Mouse (Mus musculus) limb, embryonic 11.5 days (tissue): ENCODE measurements around the gene Trim11. TPM values are rescaled to one million over a fixed set of nuclear protein-coding genes. Genes with fewer than 3 reads are reported as not detected.

Experiments
- ATAC-seq: fragments of 200-750 bp; cut with Nextera tagmentation; 2 replicates; pipeline ENCODE4 v1.8.0; 2017; ENCODE audit warnings: low read depth; ENCODE audit not compliant: insufficient number of reproducible peaks, low FRiP score, low TSS enrichment
- DNase-seq: peaks from one replicate; pipeline ENCODE4 v3.0.0-alpha.2; 2015; ENCODE audit warnings: low spot score
- H3K27ac ChIP-seq: fragments of 300-500 bp; sonication (generic); replicated peaks from 2 replicates; pipeline ENCODE4 v1.5.1; 2014; ENCODE audit warnings: low read depth, mild to moderate bottlenecking, low read length
- H3K27me3 ChIP-seq: fragments of 300-500 bp; sonication (generic); 2 replicates; pipeline ENCODE4 v1.6.1; 2014; ENCODE audit warnings: mild to moderate bottlenecking, low read length, mixed read lengths; ENCODE audit not compliant: control insufficient read depth, insufficient read depth
- H3K36me3 ChIP-seq: fragments of 300-500 bp; sonication (generic); 2 replicates; pipeline ENCODE4 v1.6.1; 2014; ENCODE audit warnings: mild to moderate bottlenecking, low read length, moderate library complexity, mixed read lengths; ENCODE audit not compliant: control insufficient read depth, insufficient read depth
- H3K4me1 ChIP-seq: fragments of 300-500 bp; sonication (generic); 2 replicates; pipeline ENCODE4 v1.6.1; 2014; ENCODE audit warnings: low read length, mixed read lengths; ENCODE audit not compliant: control insufficient read depth, insufficient read depth
- H3K4me2 ChIP-seq: fragments of 300-500 bp; sonication (generic); 2 replicates; pipeline ENCODE4 v1.6.1; 2014; ENCODE audit warnings: low read depth, mild to moderate bottlenecking, moderate library complexity; ENCODE audit not compliant: severe bottlenecking
- H3K4me3 ChIP-seq: fragments of 300-500 bp; sonication (generic); 2 replicates; pipeline ENCODE4 v1.5.1; 2014; ENCODE audit warnings: low read depth, low read length
- H3K9ac ChIP-seq: fragments of 300-500 bp; sonication (generic); 2 replicates; pipeline ENCODE4 v1.6.1; 2014; ENCODE audit warnings: mild to moderate bottlenecking, low read length
- H3K9me3 ChIP-seq: fragments of 300-500 bp; sonication (generic); 2 replicates; pipeline ENCODE4 v1.6.1; 2016; ENCODE audit warnings: low read length; ENCODE audit not compliant: control insufficient read depth
- WGBS: fragments of 180-500 bp; shearing (Covaris S2); extraction: QIAGEN DNeasy Blood & Tissue Kit; methylation state at CpG from one replicate; pipeline ENCODE4 v1.1.7; 2014; 5-methylcytosine and 5-hydroxymethylcytosine counted together
- polyA plus RNA-seq: library from polyadenylated mRNA; unstranded; fragments of >200 nt; fragmentation: Nextera tagmentation; extraction: Ambion mirVana; gene quantifications from 2 replicates; pipeline ENCODE4 v1.2.1, GENCODE M21; 2014

Gene Trim11
- polyA plus RNA-seq, 1 experiment from 2014 or later: 19.0 TPM

DNA sequence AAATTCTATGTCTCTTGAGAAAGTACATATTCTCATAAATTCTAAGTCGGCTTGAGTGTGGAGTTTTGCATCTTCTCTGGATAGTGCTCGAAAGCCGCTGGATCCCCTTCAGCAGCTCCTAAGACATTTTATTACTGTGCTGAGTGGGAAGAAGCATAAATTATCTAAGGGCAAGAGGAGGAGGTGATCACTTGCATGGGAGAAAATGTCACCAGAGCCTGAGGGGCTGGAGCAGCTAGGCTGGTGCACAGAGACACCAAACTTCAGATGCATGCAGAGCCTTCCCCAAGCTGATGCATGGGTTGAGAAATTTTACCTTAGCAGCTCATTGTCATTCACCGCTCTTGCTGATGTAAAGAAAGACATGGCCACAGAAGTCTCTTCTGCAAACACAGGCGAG is 33.8 kb upstream of the Trim11 start:
- Histone ChIP-seq H3K27ac (no peak overlapping the region), H3K4me2 (no peak overlapping the region), H3K27me3 (peaks cover 8% of the 10 kb centered on the region), H3K4me3 (no peak overlapping the region), H3K36me3 (no peaks in the 10 kb centered on the region), H3K4me1 (no peaks in the 10 kb centered on the region), H3K9me3 (no peaks in the 10 kb centered on the region), H3K9ac (no peak overlapping the region)
- DNase-seq (no peak), ATAC-seq (no peak)
- WGBS: 70% methylated on average over 5 of the region's 5 CpGs

DNA sequence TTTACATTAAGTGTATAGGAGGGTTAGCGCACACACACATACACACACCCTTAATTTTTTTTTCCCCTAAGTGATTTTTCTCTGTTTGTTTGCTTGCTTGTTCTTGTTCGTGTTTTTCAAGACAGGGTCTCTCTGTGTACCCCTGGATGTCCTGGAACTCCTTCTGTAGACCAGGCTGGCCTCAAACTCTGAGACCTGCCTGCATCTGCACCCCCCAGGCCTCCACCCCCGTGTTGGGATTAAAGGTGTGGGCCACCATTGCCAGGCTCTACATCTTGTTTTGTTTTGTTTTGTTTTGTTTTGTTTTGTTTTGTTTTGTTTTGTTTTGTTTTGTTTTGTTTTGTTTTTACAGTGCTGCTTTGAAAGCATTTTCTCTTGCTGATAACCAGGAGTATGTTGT is 30.6 kb upstream of the Trim11 start:
- H3K4me3 ChIP-seq: no peak overlapping the region
- DNase-seq: no peak
- 78% methylated on average over 3 of the region's 3 CpGs for WGBS
- ATAC-seq: no peak
- no peaks in the 10 kb centered on the region for H3K4me1 ChIP-seq
- no peaks in the 10 kb centered on the region for H3K9me3 ChIP-seq
- H3K4me2 ChIP-seq: no peak overlapping the region
- H3K36me3 ChIP-seq: no peaks in the 10 kb centered on the region
- no peak overlapping the region for H3K9ac ChIP-seq
- H3K27me3 ChIP-seq: peaks cover 25% of the 10 kb centered on the region
- H3K27ac ChIP-seq: no peak overlapping the region

DNA sequence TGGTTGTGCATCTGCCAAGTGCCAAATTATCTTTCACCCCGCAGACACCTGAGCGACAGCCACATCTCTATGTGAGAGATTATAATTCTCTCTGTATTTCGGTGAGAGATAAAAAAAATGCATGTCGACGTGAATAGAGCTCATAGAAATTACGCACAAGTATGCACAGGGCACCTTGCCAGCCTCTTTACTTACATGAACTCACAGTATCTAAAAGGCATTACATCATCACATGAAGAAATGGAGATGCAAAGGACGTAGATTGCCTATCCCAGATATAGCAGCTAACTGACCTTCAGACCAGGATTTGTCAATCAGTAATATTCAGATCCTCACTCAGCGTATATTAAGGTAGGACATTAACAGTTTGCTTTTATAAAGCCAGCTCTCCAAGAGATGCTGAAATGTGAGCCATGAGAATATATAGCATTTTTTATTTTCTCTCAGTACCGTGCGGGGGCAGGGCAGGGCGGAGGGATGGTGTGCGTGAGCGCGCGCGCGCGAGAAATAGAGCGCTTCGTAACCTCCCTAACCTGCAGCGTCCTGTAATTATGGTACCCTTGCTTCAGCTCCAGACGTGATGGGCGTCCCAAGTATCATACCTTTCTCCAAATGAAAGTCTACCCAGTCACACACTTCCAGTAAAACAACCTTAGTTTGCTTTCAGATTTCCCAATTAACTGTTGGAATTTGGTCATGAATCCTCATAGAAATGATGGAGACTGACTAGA is 29.9 kb upstream of the Trim11 start:
- ATAC-seq (no peak), DNase-seq (no peak)
- H3K4me3 ChIP-seq: peak overlapping the region; percentile 27
- 21% methylated on average over 23 of the region's 23 CpGs for WGBS
- H3K27me3 ChIP-seq: peaks cover 25% of the 10 kb centered on the region
- no peaks in the 10 kb centered on the region for H3K9me3 ChIP-seq
- H3K36me3 ChIP-seq: no peaks in the 10 kb centered on the region
- H3K4me2 ChIP-seq: peak overlapping the region; percentile 39
- peak overlapping the region; percentile 22; the same call in 1 of the 2 replicates for H3K9ac ChIP-seq
- H3K27ac ChIP-seq: no peak overlapping the region; the same call in 1 of the 2 replicates
- no peaks in the 10 kb centered on the region for H3K4me1 ChIP-seq

DNA sequence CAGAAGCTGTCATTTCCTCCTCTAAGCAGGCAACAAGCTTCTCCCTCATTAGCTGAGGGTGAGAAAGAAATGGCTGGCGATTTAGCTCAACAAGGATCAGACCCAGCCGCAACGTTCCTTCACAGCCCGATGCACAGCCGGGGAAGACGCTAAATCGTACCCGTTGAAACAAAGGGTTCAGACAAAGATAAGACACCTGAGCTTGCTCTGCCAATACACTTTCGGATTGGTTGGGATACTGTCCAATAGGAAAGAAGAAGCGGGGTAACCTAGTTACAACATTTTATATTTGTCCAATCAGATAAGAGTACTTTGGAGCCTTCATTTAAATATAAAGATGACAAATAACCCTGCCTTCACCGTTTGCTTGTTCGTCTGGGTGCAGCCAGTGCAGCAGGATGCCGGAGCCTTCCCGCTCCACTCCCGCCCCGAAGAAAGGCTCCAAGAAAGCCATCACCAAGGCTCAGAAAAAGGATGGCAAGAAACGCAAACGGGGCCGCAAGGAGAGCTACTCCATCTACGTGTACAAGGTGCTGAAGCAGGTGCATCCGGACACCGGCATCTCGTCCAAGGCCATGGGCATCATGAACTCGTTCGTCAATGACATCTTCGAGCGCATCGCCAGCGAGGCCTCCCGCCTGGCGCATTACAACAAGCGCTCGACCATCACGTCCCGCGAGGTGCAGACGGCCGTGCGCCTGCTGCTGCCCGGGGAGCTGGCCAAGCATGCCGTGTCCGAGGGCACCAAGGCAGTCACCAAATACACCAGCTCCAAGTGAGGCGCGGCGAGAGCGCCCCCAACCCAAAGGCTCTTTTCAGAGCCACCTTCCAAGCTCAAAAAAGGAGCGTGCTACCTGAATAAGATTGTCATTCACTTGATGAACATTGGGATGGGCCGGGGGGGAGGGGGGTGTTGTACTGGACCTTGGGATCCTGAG is 29.1 kb upstream of the Trim11 start, which contains the start of gene Hist3h2ba:
Hist3h2ba (plus strand) TSS at position 379 of the 938 bp plus-strand sequence.
- H3K4me2 ChIP-seq: peak within 1 kb of the TSS; percentile 39
- peak; percentile 81 for ATAC-seq
- peaks cover 6% of the 10 kb centered on the region; the same call in 1 of the 2 replicates for H3K4me1 ChIP-seq
- peak within 1 kb of the TSS; percentile 53; the same call in 1 of the 2 replicates for H3K9ac ChIP-seq
- peak within 1 kb of the TSS; percentile 27 for H3K4me3 ChIP-seq
- DNase-seq: peak; percentile 68
- H3K9me3 ChIP-seq: no peaks in the 10 kb centered on the region
- peaks cover 25% of the 10 kb centered on the region for H3K27me3 ChIP-seq
- peak within 1 kb of the TSS; percentile 36; the same call in 1 of the 2 replicates for H3K27ac ChIP-seq
- no peaks in the 10 kb centered on the region for H3K36me3 ChIP-seq
- WGBS: 1% methylated on average over 48 of the region's 48 CpGs

DNA sequence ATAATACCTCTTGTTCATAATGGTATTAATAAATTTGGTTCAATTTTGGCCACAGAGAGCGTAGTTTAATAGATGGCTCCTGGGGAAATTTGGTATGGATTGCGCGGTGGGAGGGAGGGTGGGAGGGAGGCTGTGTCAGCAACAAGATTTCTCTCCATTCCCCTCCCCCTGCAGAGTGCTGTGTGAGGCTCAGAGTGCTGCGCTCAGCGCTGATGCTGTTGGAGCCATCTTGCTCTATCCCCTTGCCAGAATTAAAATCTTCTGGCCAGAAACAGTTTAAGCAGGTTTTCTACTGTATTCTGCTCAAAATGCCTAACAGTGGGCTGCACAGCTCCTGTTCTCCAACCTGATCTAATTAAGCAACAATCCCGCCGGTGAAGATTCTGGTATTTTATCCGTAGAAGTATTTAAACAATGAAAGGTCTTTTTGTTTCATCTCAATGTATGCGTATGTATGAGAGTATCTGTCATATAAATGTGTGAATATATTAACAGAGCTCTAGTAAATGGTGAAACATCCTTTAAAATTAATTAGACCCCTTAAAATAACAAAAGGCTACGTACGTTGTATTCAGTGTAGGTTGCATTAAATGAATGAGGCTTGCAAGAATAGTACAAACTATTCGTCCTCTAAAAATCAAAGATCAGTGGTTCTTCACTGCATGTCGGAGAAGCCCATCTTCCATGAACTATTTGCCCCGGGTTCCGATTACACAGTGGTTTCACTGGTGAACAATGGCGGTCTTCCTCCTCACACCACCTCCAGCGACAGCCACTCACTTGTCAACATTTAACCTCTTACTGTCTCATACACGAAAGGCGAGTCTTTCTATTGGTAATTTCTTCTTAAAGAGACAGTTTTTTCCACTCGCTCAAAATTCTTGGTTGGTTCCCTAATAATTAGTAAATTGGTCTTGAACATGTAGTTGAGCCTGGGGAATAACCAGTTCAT is 28.1 kb upstream of the Trim11 start:
- Histone ChIP-seq H3K4me2 (peak overlapping the region; percentile 39), H3K9me3 (no peaks in the 10 kb centered on the region), H3K27ac (no peak overlapping the region; the same call in 1 of the 2 replicates), H3K36me3 (no peaks in the 10 kb centered on the region), H3K4me3 (peak overlapping the region; percentile 27), H3K27me3 (peaks cover 25% of the 10 kb centered on the region), H3K9ac (peak overlapping the region; percentile 1; the same call in 1 of the 2 replicates), H3K4me1 (peaks cover 6% of the 10 kb centered on the region; the same call in 1 of the 2 replicates)
- ATAC-seq: no peak
- WGBS: 10% methylated on average over 20 of the region's 20 CpGs
- no peak for DNase-seq

DNA sequence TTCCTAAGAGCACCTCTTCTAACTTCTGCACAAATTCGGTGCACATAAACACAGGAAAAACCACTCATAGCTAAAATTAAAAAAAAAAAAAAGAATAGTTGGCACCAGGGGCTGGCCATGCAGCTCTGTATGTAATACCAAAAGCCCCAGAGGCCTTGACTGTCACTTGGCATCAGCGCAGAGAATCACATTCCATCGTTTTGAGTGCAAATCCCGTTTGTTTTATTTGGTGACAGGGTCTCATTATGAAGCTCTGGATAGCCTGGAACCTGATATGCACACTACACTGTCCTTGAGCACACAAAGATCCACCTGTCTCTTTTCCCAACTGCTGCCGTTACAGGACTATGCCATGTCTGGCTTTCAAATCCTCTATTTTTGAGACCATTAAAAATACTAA is 26.7 kb upstream of the Trim11 start:
- 70% methylated on average over 5 of the region's 5 CpGs for WGBS
- Histone ChIP-seq H3K9me3 (no peaks in the 10 kb centered on the region), H3K4me2 (no peak overlapping the region), H3K4me1 (peaks cover 10% of the 10 kb centered on the region; the same call in 1 of the 2 replicates), H3K36me3 (no peaks in the 10 kb centered on the region), H3K4me3 (no peak overlapping the region), H3K27ac (no peak overlapping the region), H3K9ac (no peak overlapping the region), H3K27me3 (peaks cover 25% of the 10 kb centered on the region)
- DNase-seq (no peak), ATAC-seq (no peak)

DNA sequence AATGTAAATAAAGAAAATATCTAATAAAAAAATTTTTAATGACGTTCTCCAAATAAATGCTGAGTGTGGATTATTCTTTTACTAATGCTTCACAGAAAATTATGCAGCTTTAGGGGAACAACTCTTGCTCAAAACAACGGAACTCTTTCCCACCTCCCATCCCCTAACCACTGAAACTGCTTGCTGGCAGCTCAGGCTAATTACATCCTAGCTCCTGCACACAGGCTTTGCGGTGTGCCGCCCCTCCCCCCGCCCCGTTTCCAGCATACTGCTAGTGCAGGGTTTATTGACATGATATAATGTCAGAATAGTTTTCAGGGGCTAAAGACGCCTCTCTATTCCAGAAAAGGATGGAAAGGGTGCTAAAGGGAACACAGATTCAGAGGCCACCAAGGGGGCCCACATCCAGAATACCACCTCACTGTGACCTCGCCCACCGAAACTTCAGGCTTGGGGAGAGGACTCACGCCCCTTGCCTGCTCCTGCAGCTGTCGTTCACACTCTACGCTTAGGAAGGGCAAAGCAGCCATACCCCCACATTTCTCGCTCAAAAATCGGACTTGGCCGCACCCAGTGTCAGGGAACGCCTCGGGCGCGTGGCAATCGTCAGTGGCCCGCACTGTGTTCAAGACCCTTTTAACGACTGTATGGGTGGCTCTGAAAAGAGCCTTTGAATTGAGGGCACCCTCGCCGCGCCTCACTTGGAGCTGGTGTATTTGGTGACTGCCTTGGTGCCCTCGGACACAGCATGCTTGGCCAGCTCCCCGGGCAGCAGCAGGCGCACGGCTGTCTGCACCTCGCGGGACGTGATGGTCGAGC is 24.3 kb upstream of the Trim11 start:
- no peaks in the 10 kb centered on the region for H3K9me3 ChIP-seq
- H3K36me3 ChIP-seq: no peaks in the 10 kb centered on the region; the same call in 1 of the 2 replicates
- peak overlapping the region; percentile 82 for H3K4me3 ChIP-seq
- 2% methylated on average over 33 of the region's 33 CpGs for WGBS
- peaks cover 18% of the 10 kb centered on the region; the same call in 1 of the 2 replicates for H3K4me1 ChIP-seq
- H3K27me3 ChIP-seq: peaks cover 18% of the 10 kb centered on the region
- no peak for ATAC-seq
- H3K4me2 ChIP-seq: peak overlapping the region; percentile 89
- peak overlapping the region; percentile 55; the same call in 1 of the 2 replicates for H3K27ac ChIP-seq
- DNase-seq: peak; percentile 57
- peak overlapping the region; percentile 59 for H3K9ac ChIP-seq
